Mouse (Mus musculus) hindbrain, embryonic 16.5 days (tissue): ENCODE measurements around the gene Vamp3. TPM values are rescaled to one million over a fixed set of nuclear protein-coding genes. Genes with fewer than 3 reads are reported as not detected.

Source experiments
- ATAC-seq: fragments of 200-750 bp; cut with Nextera tagmentation; 2 replicates; pipeline ENCODE4 v1.8.0; 2017; ENCODE audit warnings: moderate TSS enrichment, moderate library complexity
- H3K27ac ChIP-seq: fragments of 300-500 bp; sonication (generic); 2 replicates; pipeline ENCODE4 v1.5.1; 2014; ENCODE audit warnings: low read depth, mild to moderate bottlenecking, control low read depth, low read length, moderate library complexity
- H3K27me3 ChIP-seq: fragments of 300-500 bp; sonication (generic); replicated peaks from 2 replicates; pipeline ENCODE4 v1.6.1; 2014; ENCODE audit warnings: low read length; ENCODE audit not compliant: control insufficient read depth, insufficient read depth
- H3K36me3 ChIP-seq: fragments of 300-500 bp; sonication (generic); 2 replicates; pipeline ENCODE4 v1.6.1; 2014; ENCODE audit warnings: mild to moderate bottlenecking, low read length, moderate library complexity, mixed read lengths; ENCODE audit not compliant: control insufficient read depth, insufficient read depth
- H3K4me1 ChIP-seq: fragments of 300-500 bp; sonication (generic); 2 replicates; pipeline ENCODE4 v1.6.1; 2014; ENCODE audit warnings: low read depth, low read length; ENCODE audit not compliant: control insufficient read depth, insufficient read depth
- H3K4me2 ChIP-seq: fragments of 300-500 bp; sonication (generic); 2 replicates; pipeline ENCODE4 v1.6.1; 2014; ENCODE audit warnings: mild to moderate bottlenecking, low read length, control low read depth, moderate library complexity
- H3K4me3 ChIP-seq: fragments of 300-500 bp; sonication (generic); 2 replicates; pipeline ENCODE4 v1.5.1; 2014; ENCODE audit warnings: mild to moderate bottlenecking, low read length, control low read depth, moderate library complexity
- H3K9ac ChIP-seq: fragments of 300-500 bp; sonication (generic); 2 replicates; pipeline ENCODE4 v1.6.1; 2014; ENCODE audit warnings: low read depth, mild to moderate bottlenecking, control low read depth, low read length, moderate library complexity
- H3K9me3 ChIP-seq: fragments of 300-500 bp; sonication (generic); 2 replicates; pipeline ENCODE4 v1.6.1; 2014; ENCODE audit warnings: mild to moderate bottlenecking, low read length, moderate library complexity; ENCODE audit not compliant: control insufficient read depth
- WGBS: fragments of 180-500 bp; shearing (Covaris S2); extraction: QIAGEN DNeasy Blood & Tissue Kit; methylation state at CpG from one replicate; pipeline ENCODE4 v1.1.7; 2014; 5-methylcytosine and 5-hydroxymethylcytosine counted together
- polyA plus RNA-seq: library from polyadenylated mRNA; unstranded; fragments of >200 nt; fragmentation: Nextera tagmentation; extraction: Ambion mirVana; gene quantifications from 2 replicates; pipeline ENCODE4 v1.2.1, GENCODE M21; 2015

Vamp3 gene
- polyA plus RNA-seq, 1 experiment from 2014 or later, result 54.6 TPM

GRCm38 (mm10) chr4:150998626-150999025 is 59.1 kb downstream of the Vamp3 start:
- no peak for ATAC-seq

More at GRCm38 (mm10) chr4:150998626-150999025, 59.1 kb downstream of the Vamp3 start:
- 96% methylated on average over 9 of the region's 9 CpGs for WGBS
- H3K36me3 ChIP-seq, result no peaks in the 10 kb centered on the region
- no peaks in the 10 kb centered on the region for H3K27me3 ChIP-seq
- no peak overlapping the region for H3K27ac ChIP-seq
- H3K9me3 ChIP-seq, result no peaks in the 10 kb centered on the region
- no peaks in the 10 kb centered on the region for H3K4me1 ChIP-seq
- H3K4me3 ChIP-seq, result no peak overlapping the region
- H3K4me2 ChIP-seq, result no peak overlapping the region
- H3K9ac ChIP-seq, result no peak overlapping the region

Other genes with a start within 250 kb of the Vamp3 start
- 27.2 and 32.1 TPM in 2 replicates for gene Errfi1, start 204.0 kb downstream of the Vamp3 start, polyA plus RNA-seq
- 390 and 413 TPM in 2 replicates for gene Park7, start 143.5 kb downstream of the Vamp3 start, polyA plus RNA-seq
- gene Tnfrsf9, start 143.4 kb downstream of the Vamp3 start, polyA plus RNA-seq, result 0.36 and 0.40 TPM in 2 replicates
- 0.65 and 0.85 TPM in 2 replicates for gene Uts2, start 60.9 kb downstream of the Vamp3 start, polyA plus RNA-seq
- gene Per3, start 13.3 kb downstream of the Vamp3 start, polyA plus RNA-seq, result 4.0 and 4.1 TPM in 2 replicates
- gene Gm13090, start 31.6 kb upstream of the Vamp3 start, polyA plus RNA-seq, result not detected in 2 replicates